Mouse (Mus musculus): Measurements from ENCODE around the gene Gm10309. TPM values are rescaled to one million over a fixed set of nuclear protein-coding genes. Genes with fewer than 3 reads are reported as not detected.

Gm10309 gene
- polyA plus RNA-seq, 1 experiment from 2014 or later, result 0.34 TPM

GRCm38 (mm10) chr17:86470160-86470559 is 34.9 kb downstream of the Gm10309 start:
- no peaks in the 10 kb centered on the region for H3K27me3 ChIP-seq (ENCODE audit: control insufficient read depth, insufficient read depth, low read length)
- no peaks in the 10 kb centered on the region for H3K9me3 ChIP-seq (replicated peaks; ENCODE audit: control insufficient read depth, low read length)
- peaks cover 19% of the 10 kb centered on the region for H3K4me1 ChIP-seq (ENCODE audit: control insufficient read depth, insufficient read depth, low read length)
- H3K27ac ChIP-seq (ENCODE audit: low read length), result no peak overlapping the region
- no peak overlapping the region for H3K4me3 ChIP-seq (replicated peaks; ENCODE audit: low read length)
- H3K9ac ChIP-seq (ENCODE audit: low read length), result no peak overlapping the region
- H3K4me2 ChIP-seq (ENCODE audit: low read depth, low read length), result no peak overlapping the region
- H3K36me3 ChIP-seq (ENCODE audit: control insufficient read depth, insufficient read depth, low read length), result no peaks in the 10 kb centered on the region
- WGBS, result 79% methylated on average over 5 of the region's 5 CpGs
- ATAC-seq (ENCODE audit: insufficient read depth, low FRiP score), result no peak

GRCm38 (mm10) chr17:86467967-86468366 is 37.1 kb downstream of the Gm10309 start:
- Histone ChIP-seq H3K4me3 (replicated peaks; ENCODE audit: low read length) (no peak overlapping the region), H3K36me3 (ENCODE audit: control insufficient read depth, insufficient read depth, low read length) (no peaks in the 10 kb centered on the region), H3K9me3 (replicated peaks; ENCODE audit: control insufficient read depth, low read length) (no peaks in the 10 kb centered on the region), H3K9ac (ENCODE audit: low read length) (no peak overlapping the region), H3K27ac (ENCODE audit: low read length) (no peak overlapping the region), H3K4me1 (ENCODE audit: control insufficient read depth, insufficient read depth, low read length) (peaks cover 19% of the 10 kb centered on the region), H3K27me3 (ENCODE audit: control insufficient read depth, insufficient read depth, low read length) (no peaks in the 10 kb centered on the region), H3K4me2 (ENCODE audit: low read depth, low read length) (no peak overlapping the region)
- 72% methylated on average over 5 of the region's 5 CpGs for WGBS
- no peak for ATAC-seq (ENCODE audit: insufficient read depth, low FRiP score)

GRCm38 (mm10) chr17:86467291-86467898 is 37.6 kb downstream of the Gm10309 start:
- no peaks in the 10 kb centered on the region for H3K27me3 ChIP-seq (ENCODE audit: control insufficient read depth, insufficient read depth, low read length)
- no peak overlapping the region for H3K27ac ChIP-seq (ENCODE audit: low read length)
- peaks cover 19% of the 10 kb centered on the region for H3K4me1 ChIP-seq (ENCODE audit: control insufficient read depth, insufficient read depth, low read length)
- H3K4me3 ChIP-seq (replicated peaks; ENCODE audit: low read length), result no peak overlapping the region
- no peak overlapping the region for H3K4me2 ChIP-seq (ENCODE audit: low read depth, low read length)
- WGBS, result 39% methylated on average over 10 of the region's 10 CpGs
- no peak overlapping the region for H3K9ac ChIP-seq (ENCODE audit: low read length)
- no peaks in the 10 kb centered on the region for H3K9me3 ChIP-seq (replicated peaks; ENCODE audit: control insufficient read depth, low read length)
- H3K36me3 ChIP-seq (ENCODE audit: control insufficient read depth, insufficient read depth, low read length), result no peaks in the 10 kb centered on the region
- no peak for ATAC-seq (ENCODE audit: insufficient read depth, low FRiP score)

- Histone ChIP-seq H3K27ac (ENCODE audit: low read length) (no peak overlapping the region), H3K27me3 (ENCODE audit: control insufficient read depth, insufficient read depth, low read length) (no peaks in the 10 kb centered on the region), H3K9ac (ENCODE audit: low read length) (no peak overlapping the region), H3K4me3 (replicated peaks; ENCODE audit: low read length) (no peak overlapping the region), H3K4me2 (ENCODE audit: low read depth, low read length) (no peak overlapping the region), H3K4me1 (ENCODE audit: control insufficient read depth, insufficient read depth, low read length) (peaks cover 19% of the 10 kb centered on the region), H3K9me3 (replicated peaks; ENCODE audit: control insufficient read depth, low read length) (no peaks in the 10 kb centered on the region), H3K36me3 (ENCODE audit: control insufficient read depth, insufficient read depth, low read length) (no peaks in the 10 kb centered on the region)
- WGBS, result 44% methylated on average over 7 of the region's 7 CpGs
- ATAC-seq (ENCODE audit: insufficient read depth, low FRiP score), result no peak
Measured at GRCm38 (mm10) chr17:86466871-86467270, 38.2 kb downstream of the Gm10309 start.

GRCm38 (mm10) chr17:86466412-86466811 is 38.6 kb downstream of the Gm10309 start:
- Histone ChIP-seq H3K9ac (ENCODE audit: low read length) (no peak overlapping the region), H3K36me3 (ENCODE audit: control insufficient read depth, insufficient read depth, low read length) (no peaks in the 10 kb centered on the region), H3K9me3 (replicated peaks; ENCODE audit: control insufficient read depth, low read length) (no peaks in the 10 kb centered on the region), H3K4me1 (ENCODE audit: control insufficient read depth, insufficient read depth, low read length) (peaks cover 19% of the 10 kb centered on the region), H3K27ac (ENCODE audit: low read length) (no peak overlapping the region), H3K4me3 (replicated peaks; ENCODE audit: low read length) (no peak overlapping the region), H3K4me2 (ENCODE audit: low read depth, low read length) (no peak overlapping the region), H3K27me3 (ENCODE audit: control insufficient read depth, insufficient read depth, low read length) (no peaks in the 10 kb centered on the region)
- ATAC-seq (ENCODE audit: insufficient read depth, low FRiP score), result no peak
- 76% methylated on average over 7 of the region's 7 CpGs for WGBS

GRCm38 (mm10) chr17:86465865-86466264 is 39.2 kb downstream of the Gm10309 start:
- Histone ChIP-seq H3K4me1 (ENCODE audit: control insufficient read depth, insufficient read depth, low read length) (peaks cover 19% of the 10 kb centered on the region), H3K4me3 (replicated peaks; ENCODE audit: low read length) (no peak overlapping the region), H3K9ac (ENCODE audit: low read length) (no peak overlapping the region), H3K4me2 (ENCODE audit: low read depth, low read length) (no peak overlapping the region), H3K9me3 (replicated peaks; ENCODE audit: control insufficient read depth, low read length) (no peaks in the 10 kb centered on the region), H3K27ac (ENCODE audit: low read length) (no peak overlapping the region), H3K36me3 (ENCODE audit: control insufficient read depth, insufficient read depth, low read length) (no peaks in the 10 kb centered on the region), H3K27me3 (ENCODE audit: control insufficient read depth, insufficient read depth, low read length) (no peaks in the 10 kb centered on the region)
- ATAC-seq (ENCODE audit: insufficient read depth, low FRiP score), result peak; percentile 30; the same call in 1 of the 2 replicates
- WGBS, result 78% methylated on average over 13 of the region's 13 CpGs

- H3K4me2 ChIP-seq (ENCODE audit: low read depth, low read length), result no peak overlapping the region
- no peak for ATAC-seq (ENCODE audit: insufficient read depth, low FRiP score)
- no peaks in the 10 kb centered on the region for H3K9me3 ChIP-seq (replicated peaks; ENCODE audit: control insufficient read depth, low read length)
- no peak overlapping the region for H3K9ac ChIP-seq (ENCODE audit: low read length)
- no peaks in the 10 kb centered on the region for H3K27me3 ChIP-seq (ENCODE audit: control insufficient read depth, insufficient read depth, low read length)
- no peak overlapping the region for H3K4me3 ChIP-seq (replicated peaks; ENCODE audit: low read length)
- no peaks in the 10 kb centered on the region for H3K36me3 ChIP-seq (ENCODE audit: control insufficient read depth, insufficient read depth, low read length)
- peaks cover 19% of the 10 kb centered on the region for H3K4me1 ChIP-seq (ENCODE audit: control insufficient read depth, insufficient read depth, low read length)
- WGBS, result 73% methylated on average over 16 of the region's 16 CpGs
- H3K27ac ChIP-seq (ENCODE audit: low read length), result no peak overlapping the region
Measured at GRCm38 (mm10) chr17:86464689-86465363, 40.2 kb downstream of the Gm10309 start.

GRCm38 (mm10) chr17:86464197-86464596 is 40.8 kb downstream of the Gm10309 start:
- no peak for ATAC-seq (ENCODE audit: insufficient read depth, low FRiP score)
- peaks cover 19% of the 10 kb centered on the region for H3K4me1 ChIP-seq (ENCODE audit: control insufficient read depth, insufficient read depth, low read length)
- H3K4me2 ChIP-seq (ENCODE audit: low read depth, low read length), result no peak overlapping the region
- no peaks in the 10 kb centered on the region for H3K27me3 ChIP-seq (ENCODE audit: control insufficient read depth, insufficient read depth, low read length)
- H3K9ac ChIP-seq (ENCODE audit: low read length), result no peak overlapping the region
- no peaks in the 10 kb centered on the region for H3K36me3 ChIP-seq (ENCODE audit: control insufficient read depth, insufficient read depth, low read length)
- H3K27ac ChIP-seq (ENCODE audit: low read length), result no peak overlapping the region
- H3K9me3 ChIP-seq (replicated peaks; ENCODE audit: control insufficient read depth, low read length), result no peaks in the 10 kb centered on the region
- no peak overlapping the region for H3K4me3 ChIP-seq (replicated peaks; ENCODE audit: low read length)
- 87% methylated on average over 8 of the region's 8 CpGs for WGBS

GRCm38 (mm10) chr17:86463369-86463768 is 41.7 kb downstream of the Gm10309 start:
- Histone ChIP-seq H3K27me3 (ENCODE audit: control insufficient read depth, insufficient read depth, low read length) (no peaks in the 10 kb centered on the region), H3K36me3 (ENCODE audit: control insufficient read depth, insufficient read depth, low read length) (no peaks in the 10 kb centered on the region), H3K4me3 (replicated peaks; ENCODE audit: low read length) (no peak overlapping the region), H3K27ac (ENCODE audit: low read length) (no peak overlapping the region), H3K4me1 (ENCODE audit: control insufficient read depth, insufficient read depth, low read length) (peaks cover 19% of the 10 kb centered on the region), H3K4me2 (ENCODE audit: low read depth, low read length) (no peak overlapping the region), H3K9me3 (replicated peaks; ENCODE audit: control insufficient read depth, low read length) (no peaks in the 10 kb centered on the region), H3K9ac (ENCODE audit: low read length) (no peak overlapping the region)
- WGBS, result 71% methylated on average over 3 of the region's 3 CpGs
- ATAC-seq (ENCODE audit: insufficient read depth, low FRiP score), result no peak

Data from stomach, embryonic 16.5 days (tissue).